Mouse (Mus musculus) stomach, postnatal 0 days (tissue): Measurements from ENCODE around the gene Scyl2. TPM values are rescaled to one million over a fixed set of nuclear protein-coding genes. Genes with fewer than 3 reads are reported as not detected.

Experiments used
- ATAC-seq: fragments of 200-750 bp; cut with Nextera tagmentation; 2 replicates; pipeline ENCODE4 v1.8.0; 2017; ENCODE audit not compliant: low FRiP score, low TSS enrichment
- DNase-seq: peaks from one replicate; pipeline ENCODE4 v3.0.0-alpha.2; 2016; ENCODE audit warnings: low spot score
- H3K27ac ChIP-seq: fragments of 300-500 bp; sonication (generic); replicated peaks from 2 replicates; pipeline ENCODE4 v1.5.1; 2014; ENCODE audit warnings: mild to moderate bottlenecking, control low read depth
- H3K27me3 ChIP-seq: fragments of 300-500 bp; sonication (generic); 2 replicates; pipeline ENCODE4 v1.6.1; 2014; ENCODE audit warnings: low read length; ENCODE audit not compliant: control insufficient read depth, insufficient read depth
- H3K36me3 ChIP-seq: fragments of 300-500 bp; sonication (generic); 2 replicates; pipeline ENCODE4 v1.6.1; 2014; ENCODE audit warnings: low read length, mixed read lengths; ENCODE audit not compliant: control insufficient read depth, insufficient read depth
- H3K4me1 ChIP-seq: fragments of 300-500 bp; sonication (generic); replicated peaks from 2 replicates; pipeline ENCODE4 v1.6.1; 2014; ENCODE audit warnings: antibody characterized with exemption; ENCODE audit not compliant: control insufficient read depth, insufficient read depth
- H3K4me2 ChIP-seq: fragments of 300-500 bp; sonication (generic); replicated peaks from 2 replicates; pipeline ENCODE4 v1.6.1; 2014; ENCODE audit warnings: low read depth, mild to moderate bottlenecking, control low read depth, moderate library complexity
- H3K4me3 ChIP-seq: fragments of 300-500 bp; sonication (generic); 2 replicates; pipeline ENCODE4 v1.5.1; 2014; ENCODE audit warnings: low read depth, low read length, control low read depth
- H3K9ac ChIP-seq: fragments of 300-500 bp; sonication (generic); 2 replicates; pipeline ENCODE4 v1.6.1; 2014; ENCODE audit warnings: mild to moderate bottlenecking, low read length, control low read depth, mixed read lengths
- H3K9me3 ChIP-seq: fragments of 300-500 bp; sonication (generic); 2 replicates; pipeline ENCODE4 v1.6.1; 2016; ENCODE audit warnings: low read length; ENCODE audit not compliant: control insufficient read depth
- CTCF ChIP-seq: IDR thresholded peaks from 2 replicates; pipeline ENCODE4 v1.5.1; 2016; ENCODE audit warnings: antibody characterized with exemption, low read depth, mild to moderate bottlenecking, moderate library complexity
- EP300 ChIP-seq: optimal IDR thresholded peaks from 2 replicates; pipeline ENCODE3; 2016; ENCODE audit warnings: antibody characterized with exemption
- WGBS: fragments of 180-500 bp; shearing (Covaris S2); extraction: QIAGEN DNeasy Blood & Tissue Kit; methylation state at CpG from one replicate; pipeline ENCODE4 v1.1.7; 2014; 5-methylcytosine and 5-hydroxymethylcytosine counted together
- polyA plus RNA-seq: library from polyadenylated mRNA; unstranded; fragments of >200 nt; fragmentation: Nextera tagmentation; extraction: Ambion mirVana; gene quantifications from 2 replicates; pipeline ENCODE4 v1.2.1, GENCODE M21; 2015

The Scyl2 gene
- polyA plus RNA-seq, 1 experiment from 2014 or later: 5.3 TPM

- Histone ChIP-seq H3K27ac (no peak overlapping the region), H3K4me1 (peaks cover 5% of the 10 kb centered on the region; the same call in 1 of the 2 replicates), H3K9ac (no peak overlapping the region), H3K4me2 (no peak overlapping the region), H3K36me3 (no peaks in the 10 kb centered on the region), H3K4me3 (no peak overlapping the region), H3K27me3 (no peaks in the 10 kb centered on the region), H3K9me3 (no peaks in the 10 kb centered on the region)
- ATAC-seq (no peak), DNase-seq (no peak)
- TF ChIP-seq CTCF: no peak
- WGBS: 77% methylated on average over 10 of the region's 10 CpGs
Measured at GRCm38 (mm10) chr10:89682961-89683360, 3.1 kb downstream of the Scyl2 start.

- 72% methylated on average over 1 of the region's 1 CpGs for WGBS
- no peak for TF ChIP-seq EP300
- TF ChIP-seq CTCF: no peak
- ATAC-seq: no peak
- Histone ChIP-seq H3K4me3 (no peak overlapping the region), H3K27ac (no peak overlapping the region), H3K4me2 (no peak overlapping the region), H3K9me3 (no peaks in the 10 kb centered on the region), H3K36me3 (no peaks in the 10 kb centered on the region), H3K4me1 (peaks cover 5% of the 10 kb centered on the region; the same call in 1 of the 2 replicates), H3K9ac (no peak overlapping the region), H3K27me3 (no peaks in the 10 kb centered on the region)
- DNase-seq: no peak
Measured at GRCm38 (mm10) chr10:89682157-89682556, 3.9 kb downstream of the Scyl2 start.

- H3K9ac ChIP-seq: no peak overlapping the region
- TF ChIP-seq EP300 (no peak), CTCF (no peak)
- no peak for DNase-seq
- no peak overlapping the region for H3K4me2 ChIP-seq
- ATAC-seq: no peak
- no peak overlapping the region for H3K27ac ChIP-seq
- H3K27me3 ChIP-seq: no peaks in the 10 kb centered on the region
- peaks cover 5% of the 10 kb centered on the region; the same call in 1 of the 2 replicates for H3K4me1 ChIP-seq
- H3K9me3 ChIP-seq: no peaks in the 10 kb centered on the region
- 0 out of 2 replicates have a peak, but pooled peaks cover under 1% of the 10 kb centered on the region for H3K36me3 ChIP-seq
- 85% methylated on average over 4 of the region's 4 CpGs for WGBS
- no peak overlapping the region for H3K4me3 ChIP-seq
Measured at GRCm38 (mm10) chr10:89681706-89682105, 4.4 kb downstream of the Scyl2 start.

GRCm38 (mm10) chr10:89680517-89680916 lies 5.6 kb downstream of the Scyl2 start:
- H3K4me2 ChIP-seq: no peak overlapping the region
- no peak overlapping the region for H3K9ac ChIP-seq
- DNase-seq (no peak), ATAC-seq (peak; percentile 46; the same call in 1 of the 2 replicates)
- no peaks in the 10 kb centered on the region for H3K9me3 ChIP-seq
- H3K27ac ChIP-seq: no peak overlapping the region
- no peak overlapping the region for H3K4me3 ChIP-seq
- 83% methylated on average over 3 of the region's 3 CpGs for WGBS
- 0 out of 2 replicates have a peak, but pooled peaks cover 2% of the 10 kb centered on the region for H3K36me3 ChIP-seq
- TF ChIP-seq EP300 (no peak), CTCF (no peak)
- H3K4me1 ChIP-seq: peaks cover 5% of the 10 kb centered on the region; the same call in 1 of the 2 replicates
- H3K27me3 ChIP-seq: no peaks in the 10 kb centered on the region

- Histone ChIP-seq H3K4me2 (no peak overlapping the region), H3K27me3 (no peaks in the 10 kb centered on the region), H3K9ac (no peak overlapping the region), H3K36me3 (0 out of 2 replicates have a peak, but pooled peaks cover 2% of the 10 kb centered on the region), H3K9me3 (no peaks in the 10 kb centered on the region), H3K4me3 (no peak overlapping the region), H3K4me1 (no peaks in the 10 kb centered on the region), H3K27ac (no peak overlapping the region)
- whole genome bisulfite sequencing: 97% methylated on average over 1 of the region's 1 CpGs
- TF ChIP-seq CTCF (no peak), EP300 (no peak)
- ATAC-seq: no peak
- DNase-seq: no peak
Measured at GRCm38 (mm10) chr10:89679448-89679847, 6.6 kb downstream of the Scyl2 start.

- DNase-seq (no peak), ATAC-seq (no peak)
- Histone ChIP-seq H3K4me3 (no peak overlapping the region), H3K36me3 (0 out of 2 replicates have a peak, but pooled peaks cover 2% of the 10 kb centered on the region), H3K9me3 (no peaks in the 10 kb centered on the region), H3K27ac (no peak overlapping the region), H3K27me3 (no peaks in the 10 kb centered on the region), H3K9ac (no peak overlapping the region), H3K4me2 (no peak overlapping the region), H3K4me1 (no peaks in the 10 kb centered on the region)
- 76% methylated on average over 4 of the region's 4 CpGs for WGBS
- no peak for TF ChIP-seq EP300
- TF ChIP-seq CTCF: no peak
Measured at GRCm38 (mm10) chr10:89678054-89678453, 8.0 kb downstream of the Scyl2 start.
